Mouse (Mus musculus) intestine, postnatal 0 days (tissue): ENCODE measurements around the gene Topbp1. TPM values are rescaled to one million over a fixed set of nuclear protein-coding genes. Genes with fewer than 3 reads are reported as not detected.

ENCODE experiments used
- ATAC-seq: fragments of 200-750 bp; cut with Nextera tagmentation; 2 replicates; pipeline ENCODE4 v1.8.0; 2017; ENCODE audit warnings: mild to moderate bottlenecking, moderate TSS enrichment, moderate library complexity
- H3K27ac ChIP-seq: fragments of 300-500 bp; sonication (generic); 2 replicates; pipeline ENCODE4 v1.5.1; 2014; ENCODE audit warnings: mild to moderate bottlenecking, low read depth, low read length, moderate library complexity
- H3K27me3 ChIP-seq: fragments of 300-500 bp; sonication (generic); replicated peaks from 2 replicates; pipeline ENCODE4 v1.6.1; 2014; ENCODE audit warnings: low read length, mixed read lengths; ENCODE audit not compliant: control insufficient read depth, insufficient read depth
- H3K36me3 ChIP-seq: fragments of 300-500 bp; sonication (generic); 2 replicates; pipeline ENCODE4 v1.6.1; 2014; ENCODE audit warnings: mild to moderate bottlenecking, moderate library complexity; ENCODE audit not compliant: control insufficient read depth, insufficient read depth
- H3K4me1 ChIP-seq: fragments of 300-500 bp; sonication (generic); replicated peaks from 2 replicates; pipeline ENCODE4 v1.6.1; 2014; ENCODE audit warnings: antibody characterized with exemption, low read length, mixed read lengths; ENCODE audit not compliant: control insufficient read depth, insufficient read depth
- H3K4me2 ChIP-seq: fragments of 300-500 bp; sonication (generic); replicated peaks from 2 replicates; pipeline ENCODE4 v1.6.1; 2014; ENCODE audit warnings: low read depth, mild to moderate bottlenecking, moderate library complexity
- H3K4me3 ChIP-seq: fragments of 300-500 bp; sonication (generic); 2 replicates; pipeline ENCODE4 v1.5.1; 2014; ENCODE audit warnings: low read depth, low read length
- H3K9ac ChIP-seq: fragments of 300-500 bp; sonication (generic); 2 replicates; pipeline ENCODE4 v1.6.1; 2014; ENCODE audit warnings: mild to moderate bottlenecking, low read depth, low read length
- H3K9me3 ChIP-seq: fragments of 300-500 bp; sonication (generic); 2 replicates; pipeline ENCODE4 v1.6.1; 2016; ENCODE audit warnings: mixed run types; ENCODE audit not compliant: control insufficient read depth
- CTCF ChIP-seq: sonication (generic); IDR thresholded peaks from 2 replicates; pipeline ENCODE4 v1.5.1; 2016; ENCODE audit warnings: low read depth, mild to moderate bottlenecking, control low read depth, antibody characterized with exemption, moderate library complexity
- WGBS: fragments of 180-500 bp; shearing (Covaris S2); extraction: QIAGEN DNeasy Blood & Tissue Kit; methylation state at CpG from one replicate; pipeline ENCODE4 v1.1.7; 2014; 5-methylcytosine and 5-hydroxymethylcytosine counted together
- polyA plus RNA-seq: library from polyadenylated mRNA; unstranded; fragments of >200 nt; fragmentation: Nextera tagmentation; extraction: Ambion mirVana; gene quantifications from 2 replicates; pipeline ENCODE4 v1.2.1, GENCODE M21; 2015

Gene Topbp1
- polyA plus RNA-seq, 1 experiment from 2014 or later: 15.2 TPM

GRCm38 (mm10) chr9:103358545-103358944 is 53.5 kb downstream of the Topbp1 start:
- H3K36me3 ChIP-seq: peaks cover 28% of the 10 kb centered on the region
- ATAC-seq: no peak
- WGBS: 84% methylated on average over 4 of the region's 4 CpGs

GRCm38 (mm10) chr9:103360642-103361041 is 55.6 kb downstream of the Topbp1 start:
- no peak overlapping the region for H3K4me2 ChIP-seq
- H3K27ac ChIP-seq: no peak overlapping the region
- H3K4me3 ChIP-seq: no peak overlapping the region
- H3K9ac ChIP-seq: no peak overlapping the region
- 51% methylated on average over 2 of the region's 2 CpGs for WGBS
- no peaks in the 10 kb centered on the region for H3K9me3 ChIP-seq
- TF ChIP-seq CTCF: no peak
- no peak for ATAC-seq
- peaks cover 28% of the 10 kb centered on the region for H3K36me3 ChIP-seq
- no peaks in the 10 kb centered on the region for H3K4me1 ChIP-seq
- no peaks in the 10 kb centered on the region for H3K27me3 ChIP-seq

More at GRCm38 (mm10) chr9:103358545-103358944, 53.5 kb downstream of the Topbp1 start:
- H3K27me3 ChIP-seq: no peaks in the 10 kb centered on the region
- no peaks in the 10 kb centered on the region for H3K4me1 ChIP-seq
- no peak overlapping the region for H3K4me3 ChIP-seq
- no peaks in the 10 kb centered on the region for H3K9me3 ChIP-seq
- no peak overlapping the region for H3K4me2 ChIP-seq
- TF ChIP-seq CTCF: no peak
- 0 out of 2 replicates have a peak overlapping the region, but pooled peaks have one; percentile 29 for H3K27ac ChIP-seq
- no peak overlapping the region for H3K9ac ChIP-seq

GRCm38 (mm10) chr9:103363088-103363487 is 58.1 kb downstream of the Topbp1 start:
- ATAC-seq: no peak
- no peak overlapping the region for H3K9ac ChIP-seq
- H3K27ac ChIP-seq: no peak overlapping the region
- H3K4me3 ChIP-seq: peak overlapping the region; percentile 11; the same call in 1 of the 2 replicates
- peak overlapping the region; percentile 82 for H3K4me2 ChIP-seq
- WGBS: 45% methylated on average over 6 of the region's 6 CpGs
- no peak for TF ChIP-seq CTCF
- no peaks in the 10 kb centered on the region for H3K27me3 ChIP-seq
- H3K9me3 ChIP-seq: no peaks in the 10 kb centered on the region
- peaks cover 10% of the 10 kb centered on the region; the same call in 1 of the 2 replicates for H3K36me3 ChIP-seq
- no peaks in the 10 kb centered on the region; the same call in 1 of the 2 replicates for H3K4me1 ChIP-seq

- Histone ChIP-seq H3K9me3 (no peaks in the 10 kb centered on the region), H3K27me3 (no peaks in the 10 kb centered on the region), H3K27ac (peak overlapping the region; percentile 98), H3K36me3 (0 out of 2 replicates have a peak, but pooled peaks cover 4% of the 10 kb centered on the region), H3K4me2 (peak overlapping the region; percentile 82), H3K4me1 (no peaks in the 10 kb centered on the region; the same call in 1 of the 2 replicates), H3K4me3 (peak overlapping the region; percentile 80), H3K9ac (peak overlapping the region; percentile 94)
- TF ChIP-seq CTCF: no peak
- no peak for ATAC-seq
- 1% methylated on average over 21 of the region's 21 CpGs for WGBS
Observed at GRCm38 (mm10) chr9:103363730-103364417, 58.9 kb downstream of the Topbp1 start.

GRCm38 (mm10) chr9:103364601-103365289 is 59.7 kb downstream of the Topbp1 start:
- peak overlapping the region; percentile 80 for H3K4me3 ChIP-seq
- whole genome bisulfite sequencing: 3% methylated on average over 61 of the region's 94 CpGs

More at GRCm38 (mm10) chr9:103364601-103365289, 59.7 kb downstream of the Topbp1 start:
- no peaks in the 10 kb centered on the region for H3K36me3 ChIP-seq
- ATAC-seq: peak; percentile 26
- H3K27ac ChIP-seq: peak overlapping the region; percentile 98
- H3K27me3 ChIP-seq: no peaks in the 10 kb centered on the region
- no peak for TF ChIP-seq CTCF
- peak overlapping the region; percentile 94 for H3K9ac ChIP-seq
- H3K9me3 ChIP-seq: no peaks in the 10 kb centered on the region
- peak overlapping the region; percentile 82 for H3K4me2 ChIP-seq
- H3K4me1 ChIP-seq: no peaks in the 10 kb centered on the region; the same call in 1 of the 2 replicates
